Mouse (Mus musculus) intestine, embryonic 15.5 days (tissue): ENCODE data around the gene 1700069L16Rik. TPM values are rescaled to one million over a fixed set of nuclear protein-coding genes. Genes with fewer than 3 reads are reported as not detected.

Experiments
- ATAC-seq: fragments of 200-750 bp; cut with Nextera tagmentation; 2 replicates; pipeline ENCODE4 v1.8.0; 2017; ENCODE audit warnings: moderate TSS enrichment, moderate library complexity
- H3K27ac ChIP-seq: fragments of 300-500 bp; sonication (generic); 2 replicates; pipeline ENCODE4 v1.5.1; 2015; ENCODE audit warnings: mild to moderate bottlenecking, inconsistent platforms
- H3K27me3 ChIP-seq: fragments of 300-500 bp; sonication (generic); replicated peaks from 2 replicates; pipeline ENCODE4 v1.6.1; 2015; ENCODE audit warnings: inconsistent platforms
- H3K36me3 ChIP-seq: fragments of 300-500 bp; sonication (generic); 2 replicates; pipeline ENCODE4 v1.6.1; 2015; ENCODE audit warnings: inconsistent platforms
- H3K4me1 ChIP-seq: fragments of 300-500 bp; sonication (generic); replicated peaks from 2 replicates; pipeline ENCODE4 v1.6.1; 2015; ENCODE audit warnings: inconsistent platforms
- H3K4me2 ChIP-seq: fragments of 300-500 bp; sonication (generic); replicated peaks from 2 replicates; pipeline ENCODE4 v1.6.1; 2015; ENCODE audit warnings: mild to moderate bottlenecking, inconsistent platforms
- H3K4me3 ChIP-seq: fragments of 300-500 bp; sonication (generic); replicated peaks from 2 replicates; pipeline ENCODE4 v1.5.1; 2015; ENCODE audit warnings: inconsistent platforms
- H3K9ac ChIP-seq: fragments of 300-500 bp; sonication (generic); 2 replicates; pipeline ENCODE4 v1.6.1; 2015; ENCODE audit warnings: inconsistent platforms
- H3K9me3 ChIP-seq: fragments of 300-500 bp; sonication (generic); 2 replicates; pipeline ENCODE4 v1.6.1; 2016; ENCODE audit warnings: inconsistent platforms
- WGBS: fragments of 180-500 bp; shearing (Covaris S2); methylation state at CpG from one replicate; pipeline ENCODE4 v1.1.7; 2015; 5-methylcytosine and 5-hydroxymethylcytosine counted together
- polyA plus RNA-seq: library from polyadenylated mRNA; unstranded; fragments of >200 nt; fragmentation: Nextera tagmentation; extraction: Ambion mirVana; gene quantifications from 2 replicates; pipeline ENCODE4 v1.2.1, GENCODE M21; 2015

The 1700069L16Rik gene
- polyA plus RNA-seq, 1 experiment from 2014 or later: not detected

DNA sequence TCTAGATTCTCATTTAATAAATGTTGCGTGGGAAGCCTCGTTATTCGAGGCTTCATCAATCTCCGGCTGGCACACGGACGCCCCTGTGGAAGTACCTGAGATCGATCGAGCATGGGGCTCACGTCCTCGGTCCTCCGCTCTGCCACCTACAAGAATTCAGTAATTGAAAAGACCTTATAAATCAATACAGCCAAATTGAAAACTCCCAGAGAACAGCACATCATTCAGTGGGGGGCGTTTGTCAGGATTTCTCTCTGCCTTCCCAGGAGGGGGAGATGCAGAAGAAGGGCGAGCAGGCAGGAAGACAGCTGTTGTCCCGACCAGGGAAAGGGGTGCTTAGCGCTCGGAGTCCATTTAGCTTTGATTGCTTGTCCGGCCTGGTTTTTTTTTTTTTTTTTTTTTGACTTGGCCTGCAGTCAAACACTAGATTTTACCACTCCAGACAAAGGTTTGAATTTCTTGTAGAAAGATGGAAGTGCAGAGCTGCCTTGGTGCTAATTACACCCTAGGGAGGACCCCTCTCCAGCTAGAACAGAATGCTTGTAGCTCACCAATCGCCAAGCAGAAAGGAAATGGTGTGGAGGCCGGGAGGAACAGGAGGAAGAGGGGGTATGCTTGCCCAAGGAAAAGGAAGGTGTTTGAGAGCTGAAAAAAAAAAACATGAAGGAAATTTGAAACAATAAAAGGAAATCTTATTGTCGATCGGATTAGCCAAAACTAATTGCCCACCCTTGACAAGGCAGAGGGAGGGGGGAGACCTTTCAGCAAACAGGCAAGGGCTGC, 20.6 kb downstream of the 1700069L16Rik start:
- 59% methylated on average over 21 of the region's 21 CpGs for WGBS
- H3K4me1 ChIP-seq: no peaks in the 10 kb centered on the region; the same call in 1 of the 2 replicates
- H3K27ac ChIP-seq: no peak overlapping the region
- no peaks in the 10 kb centered on the region for H3K36me3 ChIP-seq
- H3K4me3 ChIP-seq: no peak overlapping the region
- H3K9ac ChIP-seq: no peak overlapping the region
- H3K27me3 ChIP-seq: no peaks in the 10 kb centered on the region
- no peak for ATAC-seq
- no peaks in the 10 kb centered on the region for H3K9me3 ChIP-seq
- no peak overlapping the region for H3K4me2 ChIP-seq

DNA sequence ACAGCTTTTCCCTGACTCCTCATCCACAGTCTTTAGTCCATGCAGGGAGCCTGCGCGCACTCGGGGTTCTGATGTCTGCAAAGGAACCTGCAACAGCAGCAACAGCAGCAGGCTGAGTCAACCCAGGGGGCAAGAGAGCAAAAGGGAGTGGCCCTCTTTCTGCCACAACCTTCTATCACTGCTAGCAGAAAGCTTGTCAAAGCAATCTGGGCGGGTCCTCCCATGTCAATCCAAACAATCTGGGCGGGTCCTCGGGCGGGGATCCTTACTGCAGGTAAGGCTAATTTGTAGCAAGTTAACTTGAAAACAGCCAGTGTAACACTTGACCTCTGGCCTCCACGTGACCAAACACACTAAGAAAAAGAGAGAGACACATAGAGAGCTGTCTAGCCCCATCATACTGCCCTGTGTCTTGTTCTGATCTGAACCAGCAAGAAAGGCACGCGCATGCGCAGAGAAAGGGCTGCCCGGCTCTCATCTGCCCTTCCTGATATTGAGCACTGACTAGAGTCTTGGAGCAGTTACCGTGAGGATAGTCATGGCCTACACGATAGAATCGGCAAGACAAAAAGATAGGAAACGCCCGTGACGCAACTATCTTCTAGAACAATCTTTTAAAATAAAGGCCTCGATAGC, 24.1 kb downstream of the 1700069L16Rik start:
- Histone ChIP-seq H3K27ac (no peak overlapping the region), H3K4me2 (no peak overlapping the region), H3K36me3 (no peaks in the 10 kb centered on the region), H3K27me3 (no peaks in the 10 kb centered on the region), H3K4me1 (peaks cover 2% of the 10 kb centered on the region; the same call in 1 of the 2 replicates), H3K4me3 (no peak overlapping the region), H3K9ac (no peak overlapping the region), H3K9me3 (no peaks in the 10 kb centered on the region)
- peak; percentile 87 for ATAC-seq
- 66% methylated on average over 19 of the region's 19 CpGs for WGBS

DNA sequence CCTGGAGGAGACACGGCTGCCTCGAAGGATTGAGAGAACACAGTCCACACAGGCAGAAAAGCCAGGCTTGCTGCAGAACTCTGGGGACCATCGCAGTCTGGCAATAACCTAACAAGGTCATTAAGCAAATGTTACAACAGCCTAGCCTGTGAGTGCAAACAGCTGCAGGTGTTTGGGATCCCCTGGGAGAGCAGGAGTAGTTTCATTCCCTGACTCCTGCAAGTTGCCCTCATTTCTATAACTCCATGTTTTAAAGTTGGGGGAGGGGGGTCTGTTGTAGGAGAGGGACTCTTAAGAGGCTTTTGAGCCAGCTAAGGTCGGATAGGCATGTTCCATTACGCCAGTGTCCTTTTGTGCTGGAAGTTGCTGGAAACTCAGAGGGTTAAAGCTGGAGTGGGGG, 30.2 kb downstream of the 1700069L16Rik start:
- peak; percentile 56 for ATAC-seq
- Histone ChIP-seq H3K4me1 (peaks cover 14% of the 10 kb centered on the region; the same call in 1 of the 2 replicates), H3K4me2 (peak overlapping the region; percentile 7; the same call in 1 of the 2 replicates), H3K9me3 (no peaks in the 10 kb centered on the region), H3K36me3 (no peaks in the 10 kb centered on the region), H3K4me3 (no peak overlapping the region), H3K27me3 (no peaks in the 10 kb centered on the region), H3K9ac (no peak overlapping the region), H3K27ac (0 out of 2 replicates have a peak overlapping the region, but pooled peaks have one; percentile 56)
- 23% methylated on average over 5 of the region's 5 CpGs for WGBS

DNA sequence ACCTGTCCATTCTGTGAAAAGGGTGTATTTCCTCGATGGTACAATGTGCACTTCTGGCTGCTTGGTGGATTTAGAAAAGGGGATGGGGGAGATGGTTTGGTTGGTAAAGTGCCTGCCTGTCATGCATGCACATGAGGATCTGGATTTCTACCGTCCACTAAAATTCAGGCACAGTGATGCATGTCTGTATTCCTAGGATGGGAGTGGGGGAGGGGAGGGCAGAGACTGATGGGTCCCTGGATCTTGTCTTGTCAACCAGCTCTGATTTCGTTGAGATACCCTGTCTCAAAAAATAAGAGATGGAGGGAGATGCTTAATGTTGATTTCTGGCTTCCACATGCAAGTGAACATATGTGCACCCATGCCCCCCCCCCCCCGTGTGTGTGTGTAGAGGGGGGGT, 30.6 kb downstream of the 1700069L16Rik start:
- Histone ChIP-seq H3K4me3 (no peak overlapping the region), H3K27ac (no peak overlapping the region), H3K27me3 (no peaks in the 10 kb centered on the region), H3K4me2 (no peak overlapping the region; the same call in 1 of the 2 replicates), H3K4me1 (peaks cover 14% of the 10 kb centered on the region; the same call in 1 of the 2 replicates), H3K36me3 (no peaks in the 10 kb centered on the region), H3K9me3 (no peaks in the 10 kb centered on the region), H3K9ac (no peak overlapping the region)
- WGBS: 36% methylated on average over 4 of the region's 4 CpGs
- no peak for ATAC-seq

DNA sequence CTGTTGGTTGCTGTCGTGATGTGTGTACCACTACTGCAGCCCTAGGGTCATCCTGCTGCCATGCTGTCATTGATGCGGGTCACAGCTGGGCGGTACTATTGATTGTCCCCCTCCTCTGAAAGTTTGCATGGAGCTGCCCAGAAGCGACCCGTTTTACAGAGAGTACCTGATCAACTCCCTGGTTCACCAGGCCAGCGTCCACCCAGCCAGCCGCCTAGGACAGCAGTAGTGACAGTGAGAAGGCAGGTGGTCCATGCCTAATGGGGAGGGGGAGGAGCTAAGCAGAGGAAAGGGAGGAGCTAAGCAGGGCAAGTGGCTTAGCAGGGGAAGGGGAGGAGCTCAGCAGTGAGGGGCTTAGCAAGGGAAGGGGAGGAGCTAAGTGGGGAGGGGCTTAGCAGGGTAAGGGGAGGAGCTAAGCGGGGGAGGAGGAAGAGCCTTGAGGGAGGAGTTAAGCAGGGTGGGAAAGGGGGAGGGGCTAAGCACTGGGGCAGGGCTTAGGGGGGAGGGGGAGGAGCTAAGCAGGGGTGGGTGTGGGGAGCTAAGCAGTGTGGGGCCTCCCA, 31.3 kb downstream of the 1700069L16Rik start:
- H3K4me1 ChIP-seq: peaks cover 14% of the 10 kb centered on the region; the same call in 1 of the 2 replicates
- no peaks in the 10 kb centered on the region for H3K9me3 ChIP-seq
- no peak overlapping the region for H3K4me3 ChIP-seq
- 88% methylated on average over 8 of the region's 8 CpGs for WGBS
- H3K27ac ChIP-seq: no peak overlapping the region
- H3K36me3 ChIP-seq: no peaks in the 10 kb centered on the region
- no peak for ATAC-seq
- H3K9ac ChIP-seq: no peak overlapping the region
- H3K27me3 ChIP-seq: no peaks in the 10 kb centered on the region
- no peak overlapping the region for H3K4me2 ChIP-seq

DNA sequence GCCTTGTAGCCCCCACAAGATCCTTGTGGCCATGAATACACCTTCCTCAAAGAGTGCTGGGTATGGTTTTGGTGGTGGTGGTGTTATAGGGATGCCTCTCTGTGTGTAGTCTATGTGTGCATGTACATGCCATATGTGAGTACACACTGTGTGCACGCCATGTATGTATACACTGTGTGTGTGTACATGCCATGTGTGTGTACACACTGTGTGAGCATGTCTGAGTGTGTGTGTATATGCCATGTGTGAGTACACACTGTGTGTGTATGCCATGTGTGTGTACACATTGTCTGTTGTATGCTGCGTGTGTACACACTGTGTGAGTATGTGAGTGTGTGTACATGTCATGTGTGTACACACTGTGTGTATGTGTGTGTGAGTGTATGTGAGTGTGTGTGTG, 33.7 kb downstream of the 1700069L16Rik start:
- no peaks in the 10 kb centered on the region for H3K36me3 ChIP-seq
- H3K27me3 ChIP-seq: no peaks in the 10 kb centered on the region
- H3K4me1 ChIP-seq: peaks cover 12% of the 10 kb centered on the region; the same call in 1 of the 2 replicates
- H3K4me3 ChIP-seq: no peak overlapping the region
- no peaks in the 10 kb centered on the region for H3K9me3 ChIP-seq
- H3K4me2 ChIP-seq: no peak overlapping the region
- no peak for ATAC-seq
- H3K9ac ChIP-seq: no peak overlapping the region
- H3K27ac ChIP-seq: no peak overlapping the region
- WGBS: 93% methylated on average over 2 of the region's 2 CpGs

DNA sequence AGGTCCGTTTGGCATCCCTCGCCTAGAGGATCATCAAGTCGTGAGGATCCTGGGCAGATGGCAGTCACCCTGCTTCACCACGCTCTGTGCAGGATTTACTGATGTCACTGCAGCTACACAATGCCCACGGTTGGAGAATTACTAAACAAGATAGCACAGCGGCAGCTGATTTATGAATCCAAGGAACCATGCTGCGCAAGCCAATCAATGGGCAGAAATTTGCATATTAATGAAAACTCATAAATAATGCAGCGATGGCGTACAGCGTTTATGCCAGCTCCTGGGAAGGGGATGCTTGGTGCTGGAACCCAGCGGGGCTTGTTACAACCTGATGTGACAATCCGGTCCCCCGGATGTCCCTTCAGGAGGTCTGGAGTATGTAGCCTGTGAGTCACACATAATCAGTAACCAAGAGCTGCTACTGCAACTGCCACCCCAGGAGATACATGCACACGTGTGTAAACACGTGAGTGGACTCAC, 34.5 kb downstream of the 1700069L16Rik start:
- Histone ChIP-seq H3K27me3 (no peaks in the 10 kb centered on the region), H3K4me3 (no peak overlapping the region), H3K27ac (no peak overlapping the region), H3K9me3 (no peaks in the 10 kb centered on the region), H3K4me2 (no peak overlapping the region), H3K4me1 (peaks cover 10% of the 10 kb centered on the region; the same call in 1 of the 2 replicates), H3K36me3 (no peaks in the 10 kb centered on the region), H3K9ac (no peak overlapping the region)
- ATAC-seq: no peak
- 80% methylated on average over 15 of the region's 15 CpGs for WGBS

DNA sequence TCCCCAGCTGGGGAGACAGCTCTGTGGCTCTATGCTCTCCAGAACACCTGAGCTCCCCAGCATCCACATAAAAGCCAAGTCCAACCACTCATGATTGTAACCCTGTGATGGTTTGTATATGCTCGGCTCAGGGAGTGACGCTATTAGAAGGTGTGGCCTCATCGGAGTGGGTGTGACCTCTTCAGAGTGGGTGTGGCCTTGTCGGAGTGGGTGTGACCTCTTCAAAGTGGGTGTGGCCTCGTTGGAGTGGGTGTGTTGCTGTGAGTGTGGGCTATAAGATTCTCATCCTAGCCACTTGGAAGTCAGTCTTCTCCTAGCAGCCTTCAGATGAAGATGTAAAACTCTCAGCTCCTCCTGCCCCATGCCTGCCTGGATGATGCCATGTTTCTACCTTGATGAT, 37.1 kb downstream of the 1700069L16Rik start:
- H3K27me3 ChIP-seq: no peaks in the 10 kb centered on the region
- ATAC-seq: no peak
- 77% methylated on average over 5 of the region's 5 CpGs for WGBS
- H3K9ac ChIP-seq: no peak overlapping the region
- H3K9me3 ChIP-seq: no peaks in the 10 kb centered on the region
- no peak overlapping the region for H3K4me2 ChIP-seq
- H3K36me3 ChIP-seq: no peaks in the 10 kb centered on the region
- H3K4me3 ChIP-seq: no peak overlapping the region
- H3K27ac ChIP-seq: no peak overlapping the region
- H3K4me1 ChIP-seq: no peaks in the 10 kb centered on the region

DNA sequence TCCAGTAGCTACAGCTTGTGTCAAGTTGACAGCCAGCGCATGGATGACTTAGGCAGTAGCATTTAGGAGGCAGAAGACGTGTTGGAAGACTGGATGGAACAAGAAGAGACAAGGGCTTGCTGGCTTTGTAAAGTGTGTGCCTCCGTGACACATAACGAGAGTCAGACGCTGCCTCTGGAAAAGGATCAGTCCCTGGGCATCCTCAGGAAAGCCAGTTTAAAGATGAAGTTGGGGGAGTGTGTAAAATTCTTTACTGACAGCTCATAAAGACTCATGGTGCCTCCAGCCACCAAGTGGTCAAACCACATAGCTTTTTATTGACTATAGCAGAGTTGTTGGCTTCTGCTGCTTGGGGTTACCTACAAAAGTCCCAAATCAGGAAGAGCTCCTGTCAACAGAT, 39.1 kb downstream of the 1700069L16Rik start:
- ATAC-seq: no peak
- Histone ChIP-seq H3K4me2 (no peak overlapping the region), H3K4me1 (no peaks in the 10 kb centered on the region), H3K27ac (no peak overlapping the region), H3K4me3 (no peak overlapping the region), H3K36me3 (no peaks in the 10 kb centered on the region), H3K27me3 (no peaks in the 10 kb centered on the region), H3K9ac (no peak overlapping the region), H3K9me3 (no peaks in the 10 kb centered on the region)
- WGBS: 52% methylated on average over 5 of the region's 5 CpGs

DNA sequence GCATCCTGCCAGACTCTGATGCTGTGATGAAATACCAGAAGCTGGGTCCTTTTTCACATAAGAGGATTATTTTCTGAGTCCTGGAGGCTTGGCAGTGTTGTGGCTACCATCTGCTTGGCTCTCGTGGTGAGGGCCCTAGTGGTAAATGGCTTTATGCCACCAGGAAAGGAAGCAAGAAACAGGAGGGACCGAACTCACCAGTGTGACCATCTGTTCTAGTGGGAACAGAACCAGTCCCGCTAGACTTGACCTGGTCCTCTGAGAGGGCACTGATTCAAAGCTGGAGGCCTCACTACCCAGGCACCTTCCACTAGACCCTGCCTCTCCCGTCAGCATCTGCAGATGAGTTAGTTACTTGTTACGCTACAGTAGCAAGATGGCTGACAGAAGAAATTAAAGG, 41.3 kb downstream of the 1700069L16Rik start:
- H3K4me3 ChIP-seq: no peak overlapping the region
- no peaks in the 10 kb centered on the region for H3K4me1 ChIP-seq
- WGBS: 80% methylated on average over 5 of the region's 5 CpGs
- no peak for ATAC-seq
- H3K9ac ChIP-seq: no peak overlapping the region
- no peaks in the 10 kb centered on the region for H3K9me3 ChIP-seq
- H3K4me2 ChIP-seq: no peak overlapping the region
- H3K27ac ChIP-seq: no peak overlapping the region
- H3K36me3 ChIP-seq: no peaks in the 10 kb centered on the region
- H3K27me3 ChIP-seq: no peaks in the 10 kb centered on the region

DNA sequence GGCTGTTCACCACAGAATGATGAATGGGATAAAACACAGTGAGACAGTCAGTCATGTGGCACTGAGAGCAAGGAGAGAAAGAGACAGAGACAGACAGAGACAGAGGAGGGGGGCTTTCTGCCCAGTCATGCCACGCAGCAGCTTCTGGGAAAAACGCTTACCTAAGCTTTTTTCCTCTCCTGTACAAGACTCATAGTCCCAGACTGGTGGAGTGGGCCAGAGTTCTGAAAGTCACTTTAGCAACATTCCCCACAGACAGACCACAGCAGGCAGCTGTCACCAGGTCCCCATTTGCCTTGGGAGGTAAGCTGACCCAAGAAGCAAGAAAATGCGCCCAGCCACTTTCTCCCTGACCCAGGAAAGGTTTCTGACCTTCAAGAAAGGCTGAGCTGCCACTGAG, 42.1 kb downstream of the 1700069L16Rik start:
- Histone ChIP-seq H3K4me2 (no peak overlapping the region), H3K4me1 (no peaks in the 10 kb centered on the region), H3K9me3 (no peaks in the 10 kb centered on the region), H3K27ac (no peak overlapping the region), H3K36me3 (no peaks in the 10 kb centered on the region), H3K9ac (no peak overlapping the region), H3K4me3 (no peak overlapping the region), H3K27me3 (no peaks in the 10 kb centered on the region)
- 82% methylated on average over 3 of the region's 3 CpGs for WGBS
- ATAC-seq: no peak

DNA sequence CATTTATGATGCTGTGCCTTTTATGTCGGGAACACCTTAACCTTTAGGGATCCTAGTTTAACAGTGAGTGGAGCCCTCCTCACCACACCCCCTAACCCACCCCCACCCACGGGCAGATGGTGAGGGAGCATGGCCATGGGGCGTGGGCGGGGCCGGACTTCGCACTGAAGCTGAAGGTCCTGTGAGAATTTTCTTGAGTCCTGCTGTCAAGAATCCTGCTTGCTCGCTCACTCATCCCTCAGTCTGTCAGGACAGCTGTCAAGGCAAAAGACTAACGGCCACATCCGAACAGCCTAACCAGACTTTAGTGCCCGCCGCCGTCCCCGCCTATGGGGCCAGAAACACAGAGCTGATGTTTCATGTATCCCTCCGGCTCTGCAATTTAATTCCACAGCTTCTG, 43.4 kb downstream of the 1700069L16Rik start:
- no peaks in the 10 kb centered on the region for H3K27me3 ChIP-seq
- H3K4me1 ChIP-seq: no peaks in the 10 kb centered on the region
- WGBS: 77% methylated on average over 14 of the region's 14 CpGs
- H3K36me3 ChIP-seq: no peaks in the 10 kb centered on the region
- no peak overlapping the region for H3K27ac ChIP-seq
- H3K9me3 ChIP-seq: no peaks in the 10 kb centered on the region
- H3K4me3 ChIP-seq: no peak overlapping the region
- H3K9ac ChIP-seq: no peak overlapping the region
- no peak overlapping the region for H3K4me2 ChIP-seq
- ATAC-seq: no peak
